Mouse (Mus musculus): Measurements from ENCODE around the gene Lcor. TPM values are rescaled to one million over a fixed set of nuclear protein-coding genes. Genes with fewer than 3 reads are reported as not detected.

The Lcor gene
- polyA plus RNA-seq, 2 experiments: 1.1 to 5.6 TPM

- no peak for DNase-seq (ENCODE audit: low read depth in 3 of 3, low spot score in 3 of 3)
- WGBS (ENCODE audit: insufficient replicate concordance): 71% methylated on average over 4 of the region's 4 CpGs
- no peak for ATAC-seq (ENCODE audit: insufficient read depth)
- peaks cover 27% of the 10 kb centered on the region for H3K36me3 ChIP-seq (replicated peaks; ENCODE audit: control insufficient read depth, insufficient read depth, low read depth)
- no peak overlapping the region for H3K4me2 ChIP-seq (ENCODE audit: low read depth)
- TF ChIP-seq EP300 (IDR thresholded peaks at IDR 0.05; ENCODE audit: low read depth) (no peak), CTCF (IDR thresholded peaks at IDR 0.05; ENCODE audit: low read depth) (no peak)
- H3K9me3 ChIP-seq (ENCODE audit: control insufficient read depth, low read length): no peaks in the 10 kb centered on the region
- H3K27ac ChIP-seq: no peak overlapping the region
- H3K4me1 ChIP-seq (replicated peaks; ENCODE audit: control insufficient read depth in 2 of 2, insufficient read depth in 2 of 2, low read length in 1 of 2): no peaks in the 10 kb centered on the region
- no peak overlapping the region for H3K4me3 ChIP-seq (ENCODE audit: insufficient read depth in 1 of 2, low read depth in 2 of 2, low read length in 2 of 2)
- H3K9ac ChIP-seq (replicated peaks): no peak overlapping the region
- H3K27me3 ChIP-seq (ENCODE audit: control insufficient read depth, insufficient read depth, low read length): no peaks in the 10 kb centered on the region
Measured at GRCm38 (mm10) chr19:41556981-41557380, 74.5 kb downstream of the Lcor start.

- 82% methylated on average over 4 of the region's 4 CpGs for WGBS (ENCODE audit: insufficient replicate concordance)
- H3K9ac ChIP-seq (replicated peaks): no peak overlapping the region
- no peak overlapping the region for H3K4me3 ChIP-seq (ENCODE audit: insufficient read depth in 1 of 2, low read depth in 2 of 2, low read length in 2 of 2)
- DNase-seq (ENCODE audit: low read depth in 3 of 3, low spot score in 3 of 3): no peak
- no peak for ATAC-seq (ENCODE audit: insufficient read depth)
- H3K4me1 ChIP-seq (replicated peaks; ENCODE audit: control insufficient read depth in 2 of 2, insufficient read depth in 2 of 2, low read length in 1 of 2): no peaks in the 10 kb centered on the region
- H3K4me2 ChIP-seq (ENCODE audit: low read depth): no peak overlapping the region
- peaks cover 25% of the 10 kb centered on the region for H3K36me3 ChIP-seq (replicated peaks; ENCODE audit: control insufficient read depth, insufficient read depth, low read depth)
- no peak for TF ChIP-seq EP300 (IDR thresholded peaks at IDR 0.05; ENCODE audit: low read depth)
- TF ChIP-seq CTCF (IDR thresholded peaks at IDR 0.05; ENCODE audit: low read depth): no peak
- H3K9me3 ChIP-seq (ENCODE audit: control insufficient read depth, low read length): no peaks in the 10 kb centered on the region
- no peak overlapping the region for H3K27ac ChIP-seq
- H3K27me3 ChIP-seq (ENCODE audit: control insufficient read depth, insufficient read depth, low read length): no peaks in the 10 kb centered on the region
Measured at GRCm38 (mm10) chr19:41557491-41557890, 75.1 kb downstream of the Lcor start.

DNA sequence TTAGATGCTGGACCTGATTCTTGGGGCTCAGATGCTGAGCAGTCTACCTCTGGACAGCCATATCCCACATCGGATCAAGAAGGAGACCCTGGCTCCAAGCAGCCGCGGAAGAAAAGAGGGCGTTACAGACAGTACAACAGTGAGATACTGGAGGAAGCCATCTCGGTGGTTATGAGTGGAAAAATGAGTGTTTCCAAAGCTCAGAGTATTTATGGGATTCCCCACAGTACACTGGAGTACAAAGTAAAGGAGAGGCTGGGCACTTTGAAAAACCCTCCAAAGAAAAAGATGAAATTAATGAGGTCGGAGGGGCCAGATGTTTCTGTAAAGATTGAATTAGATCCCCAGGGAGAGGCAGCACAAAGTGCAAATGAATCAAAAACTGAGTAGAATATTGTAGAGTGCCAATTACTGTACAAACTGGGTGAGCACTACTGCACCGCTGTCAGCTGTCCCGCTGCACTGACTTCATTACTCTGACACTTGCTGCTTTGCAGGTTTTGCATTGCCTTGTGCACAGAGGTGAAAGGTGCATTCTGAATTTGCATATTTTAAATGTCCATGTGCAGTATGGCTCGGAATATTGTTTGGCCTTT is 76.6 kb downstream of the Lcor start:
- WGBS (ENCODE audit: insufficient replicate concordance): 82% methylated on average over 9 of the region's 9 CpGs
- no peak for ATAC-seq (ENCODE audit: insufficient read depth)
- no peaks in the 10 kb centered on the region for H3K4me1 ChIP-seq (replicated peaks; ENCODE audit: control insufficient read depth in 2 of 2, insufficient read depth in 2 of 2, low read length in 1 of 2)
- no peaks in the 10 kb centered on the region for H3K9me3 ChIP-seq (ENCODE audit: control insufficient read depth, low read length)
- TF ChIP-seq CTCF (IDR thresholded peaks at IDR 0.05; ENCODE audit: low read depth) (no peak), EP300 (IDR thresholded peaks at IDR 0.05; ENCODE audit: low read depth) (no peak)
- H3K27me3 ChIP-seq (ENCODE audit: control insufficient read depth, insufficient read depth, low read length): no peaks in the 10 kb centered on the region
- H3K36me3 ChIP-seq (replicated peaks; ENCODE audit: control insufficient read depth, insufficient read depth, low read depth): peaks cover 22% of the 10 kb centered on the region
- no peak overlapping the region for H3K9ac ChIP-seq (replicated peaks)
- no peak overlapping the region for H3K27ac ChIP-seq
- no peak overlapping the region for H3K4me3 ChIP-seq (ENCODE audit: insufficient read depth in 1 of 2, low read depth in 2 of 2, low read length in 2 of 2)
- DNase-seq (ENCODE audit: low read depth in 3 of 3, low spot score in 3 of 3): no peak
- no peak overlapping the region for H3K4me2 ChIP-seq (ENCODE audit: low read depth)

DNA sequence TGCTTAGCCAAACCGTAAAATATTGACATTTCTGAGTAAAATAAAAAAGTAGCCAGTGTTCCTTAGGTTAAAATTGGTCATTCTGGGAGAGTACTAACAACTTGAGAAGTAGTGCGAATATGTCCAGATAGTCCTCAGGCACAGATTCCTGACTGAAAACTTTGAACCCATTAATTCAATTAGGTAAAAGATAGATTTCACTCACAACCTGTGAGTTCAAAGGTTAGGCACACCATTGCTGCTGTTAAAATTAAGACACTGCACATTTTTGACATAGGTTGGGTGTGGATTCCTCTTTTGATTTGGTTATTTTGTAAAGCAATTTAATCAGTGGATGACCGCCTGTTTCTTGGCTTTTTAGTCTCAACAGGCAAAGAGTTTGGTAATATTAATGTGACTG is 78.4 kb downstream of the Lcor start:
- Histone ChIP-seq H3K4me2 (ENCODE audit: low read depth) (no peak overlapping the region), H3K4me3 (ENCODE audit: insufficient read depth in 1 of 2, low read depth in 2 of 2, low read length in 2 of 2) (no peak overlapping the region), H3K36me3 (replicated peaks; ENCODE audit: control insufficient read depth, insufficient read depth, low read depth) (peaks cover 18% of the 10 kb centered on the region), H3K4me1 (replicated peaks; ENCODE audit: control insufficient read depth in 2 of 2, insufficient read depth in 2 of 2, low read length in 1 of 2) (no peaks in the 10 kb centered on the region), H3K9ac (replicated peaks) (no peak overlapping the region), H3K9me3 (ENCODE audit: control insufficient read depth, low read length) (no peaks in the 10 kb centered on the region), H3K27ac (no peak overlapping the region), H3K27me3 (ENCODE audit: control insufficient read depth, insufficient read depth, low read length) (no peaks in the 10 kb centered on the region)
- TF ChIP-seq CTCF (IDR thresholded peaks at IDR 0.05; ENCODE audit: low read depth) (no peak), EP300 (IDR thresholded peaks at IDR 0.05; ENCODE audit: low read depth) (no peak)
- ATAC-seq (ENCODE audit: insufficient read depth): no peak
- WGBS (ENCODE audit: insufficient replicate concordance): 86% methylated on average over 3 of the region's 3 CpGs
- no peak for DNase-seq (ENCODE audit: low read depth in 3 of 3, low spot score in 3 of 3)

- WGBS (ENCODE audit: insufficient replicate concordance): 47% methylated on average over 2 of the region's 2 CpGs
Measured at GRCm38 (mm10) chr19:41568791-41569190, 86.4 kb downstream of the Lcor start.

More at GRCm38 (mm10) chr19:41568791-41569190, 86.4 kb downstream of the Lcor start:
- DNase-seq (ENCODE audit: low read depth in 3 of 3, low spot score in 3 of 3): no peak
- H3K9me3 ChIP-seq (ENCODE audit: control insufficient read depth, low read length): no peaks in the 10 kb centered on the region
- no peaks in the 10 kb centered on the region for H3K27me3 ChIP-seq (ENCODE audit: control insufficient read depth, insufficient read depth, low read length)
- H3K36me3 ChIP-seq (replicated peaks; ENCODE audit: control insufficient read depth, insufficient read depth, low read depth): no peaks in the 10 kb centered on the region
- no peak overlapping the region for H3K27ac ChIP-seq
- TF ChIP-seq EP300 (IDR thresholded peaks at IDR 0.05; ENCODE audit: low read depth) (no peak), CTCF (IDR thresholded peaks at IDR 0.05; ENCODE audit: low read depth) (no peak)
- ATAC-seq (ENCODE audit: insufficient read depth): no peak
- no peak overlapping the region for H3K4me2 ChIP-seq (ENCODE audit: low read depth)
- no peaks in the 10 kb centered on the region; a peak in 1 of 4 replicates for H3K4me1 ChIP-seq (replicated peaks; ENCODE audit: control insufficient read depth in 2 of 2, insufficient read depth in 2 of 2, low read length in 1 of 2)
- no peak overlapping the region for H3K4me3 ChIP-seq (ENCODE audit: insufficient read depth in 1 of 2, low read depth in 2 of 2, low read length in 2 of 2)
- H3K9ac ChIP-seq (replicated peaks): no peak overlapping the region

Measured in liver, embryonic 14.5 days (tissue).